ENCODE assay signal across 8 mouse cellular contexts in the genomic region with DNA sequence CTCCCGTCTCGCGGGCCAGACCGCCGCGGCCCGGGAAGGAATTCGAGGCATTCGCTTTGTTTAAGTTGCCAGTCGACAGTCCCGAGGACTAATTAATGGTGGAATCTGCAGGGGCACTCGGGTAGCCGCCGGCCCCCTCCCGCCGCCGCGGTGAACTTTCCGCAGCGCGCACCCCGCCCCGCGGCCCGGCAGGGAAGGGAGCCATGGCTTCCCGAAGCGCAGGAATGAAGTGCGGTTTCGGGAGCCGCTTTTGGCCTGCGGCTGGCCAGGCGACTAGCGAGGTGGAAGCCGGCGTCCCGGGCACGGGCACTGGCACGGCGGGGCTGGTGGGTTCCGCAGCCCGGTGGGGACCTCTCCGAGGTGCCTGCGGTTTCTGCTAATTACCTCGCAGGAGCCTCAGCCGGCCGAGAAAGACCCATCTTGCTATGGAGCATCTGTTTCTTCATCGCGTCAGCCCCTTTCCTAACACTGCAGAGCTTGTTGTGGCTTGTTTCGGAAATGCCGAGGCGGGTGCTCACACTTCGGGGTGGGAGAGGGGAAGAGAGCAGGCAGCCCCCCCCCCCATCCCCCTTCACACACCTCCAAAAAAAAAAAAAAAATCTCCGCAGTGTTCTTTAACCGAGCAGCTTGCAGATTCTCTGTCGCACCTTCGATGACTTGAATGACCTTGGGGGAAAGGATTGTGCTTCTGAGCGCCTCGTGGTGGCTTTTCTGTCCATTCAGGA. TPM values are rescaled to one million over a fixed set of nuclear protein-coding genes. Genes with fewer than 3 reads are reported as not detected.
DNase-seq lines count a peak whose midpoint lies in the region; ATAC-seq and TF ChIP-seq lines count a peak whose summit lies in the region.

No protein-coding gene starts in this region.

- peak in 1 of 2 experiments; percentile 33 for DNase-seq in layer of hippocampus, adult 2 months (ENCODE audit: low spot score in 2 of 2)
- no peak for DNase-seq in layer of hippocampus, adult 9-11 months
- peak; percentile 60 for DNase-seq in cerebellum, adult 8-10 months
- DNase-seq in gastrocnemius, adult 2 months = peak; percentile 67
- peak; percentile 74 for DNase-seq in limb, embryonic 11.5 days (ENCODE audit: low spot score)
- DNase-seq in midbrain, embryonic 11.5 days (ENCODE audit: low spot score, missing footprints) = peak; percentile 97

- ATAC-seq in hindbrain, embryonic 16.5 days = peak; percentile 35
- no peak for ATAC-seq in limb, embryonic 11.5 days (ENCODE audit: insufficient number of reproducible peaks, low FRiP score, low TSS enrichment, low read depth)
- ATAC-seq in midbrain, embryonic 11.5 days (ENCODE audit: low FRiP score) = no peak; the same call in 1 of the 2 replicates
- ATAC-seq in stomach, embryonic 16.5 days (ENCODE audit: insufficient read depth, low FRiP score) = peak; percentile 9; the same call in 1 of the 2 replicates

- H3K4me3 ChIP-seq in layer of hippocampus, adult 2 months = peak overlapping the region; percentile 93
- peak overlapping the region; percentile 90 for H3K4me3 ChIP-seq in gastrocnemius, adult 2 months
- peak overlapping the region; percentile 92 for H3K4me3 ChIP-seq in hindbrain, embryonic 16.5 days (ENCODE audit: low read length)
- H3K4me3 ChIP-seq in limb, embryonic 11.5 days (ENCODE audit: low read depth, low read length) = peak overlapping the region; percentile 91
- H3K4me3 ChIP-seq in midbrain, embryonic 11.5 days (ENCODE audit: low read depth, low read length) = peak overlapping the region; percentile 92
- peak overlapping the region; percentile 61 for H3K4me3 ChIP-seq in stomach, embryonic 16.5 days (replicated peaks; ENCODE audit: low read length)

- no peaks in the 10 kb centered on the region for H3K36me3 ChIP-seq in hindbrain, embryonic 16.5 days (ENCODE audit: control insufficient read depth, insufficient read depth, low read length)
- H3K36me3 ChIP-seq in limb, embryonic 11.5 days (ENCODE audit: control insufficient read depth, insufficient read depth, low read length) = no peaks in the 10 kb centered on the region
- H3K36me3 ChIP-seq in midbrain, embryonic 11.5 days (ENCODE audit: control insufficient read depth, insufficient read depth, low read length) = no peaks in the 10 kb centered on the region
- H3K36me3 ChIP-seq in stomach, embryonic 16.5 days (ENCODE audit: control insufficient read depth, insufficient read depth, low read length) = no peaks in the 10 kb centered on the region

- H3K27me3 ChIP-seq in hindbrain, embryonic 16.5 days (replicated peaks; ENCODE audit: control insufficient read depth, insufficient read depth, low read length) = no peaks in the 10 kb centered on the region
- H3K27me3 ChIP-seq in limb, embryonic 11.5 days (ENCODE audit: control insufficient read depth, insufficient read depth, low read length) = no peaks in the 10 kb centered on the region
- H3K27me3 ChIP-seq in midbrain, embryonic 11.5 days (ENCODE audit: control insufficient read depth, insufficient read depth, low read length) = no peaks in the 10 kb centered on the region
- no peaks in the 10 kb centered on the region for H3K27me3 ChIP-seq in stomach, embryonic 16.5 days (ENCODE audit: control insufficient read depth, insufficient read depth, low read length)

- no peaks in the 10 kb centered on the region for H3K9me3 ChIP-seq in hindbrain, embryonic 16.5 days (ENCODE audit: control insufficient read depth, low read length)
- H3K9me3 ChIP-seq in limb, embryonic 11.5 days (ENCODE audit: control insufficient read depth, low read length) = no peaks in the 10 kb centered on the region
- H3K9me3 ChIP-seq in midbrain, embryonic 11.5 days (ENCODE audit: control insufficient read depth, low read length) = no peaks in the 10 kb centered on the region
- H3K9me3 ChIP-seq in stomach, embryonic 16.5 days (replicated peaks; ENCODE audit: control insufficient read depth, low read length) = no peaks in the 10 kb centered on the region

- WGBS in hindbrain, embryonic 16.5 days = under 1% methylated on average over 49 of the region's 58 CpGs
- WGBS in limb, embryonic 11.5 days = 0% methylated on average over 51 of the region's 58 CpGs
- WGBS in midbrain, embryonic 11.5 days = under 1% methylated on average over 58 of the region's 58 CpGs
- WGBS in stomach, embryonic 16.5 days = under 1% methylated on average over 58 of the region's 58 CpGs

- intact Hi-C loops in gastrocnemius, adult 2 months (cut with DNase I) = loop anchor here (2.0 to 5.0 kb wide), 2 partner anchors 18 to 42 kb away; no protein-coding TSS in a partner anchor

- no peak; the same call in 1 of the 2 replicates for TF ChIP-seq CTCF in layer of hippocampus, adult 2 months (conservative IDR thresholded peaks at IDR 0.05)
- no peak for TF ChIP-seq CTCF in gastrocnemius, adult 2 months (IDR thresholded peaks at IDR 0.05)

- H3K4me1 ChIP-seq in hindbrain, embryonic 16.5 days (ENCODE audit: control insufficient read depth, insufficient read depth, low read depth, low read length) = peaks cover 17% of the 10 kb centered on the region
- H3K4me1 ChIP-seq in limb, embryonic 11.5 days (ENCODE audit: control insufficient read depth, insufficient read depth, low read length) = 0 out of 2 replicates have a peak, but pooled peaks cover 3% of the 10 kb centered on the region
- H3K4me1 ChIP-seq in midbrain, embryonic 11.5 days (ENCODE audit: control insufficient read depth, insufficient read depth, low read length) = peaks cover 11% of the 10 kb centered on the region
- H3K4me1 ChIP-seq in stomach, embryonic 16.5 days (ENCODE audit: control insufficient read depth, insufficient read depth, low read length) = peaks cover 25% of the 10 kb centered on the region

- H3K9ac ChIP-seq in hindbrain, embryonic 16.5 days (ENCODE audit: low read depth, low read length) = peak overlapping the region; percentile 90
- peak overlapping the region; percentile 95 for H3K9ac ChIP-seq in limb, embryonic 11.5 days (ENCODE audit: low read length)
- peak overlapping the region; percentile 94 for H3K9ac ChIP-seq in midbrain, embryonic 11.5 days (ENCODE audit: low read length)
- H3K9ac ChIP-seq in stomach, embryonic 16.5 days (ENCODE audit: low read length) = peak overlapping the region; percentile 85

- peak overlapping the region; percentile 66 for H3K4me2 ChIP-seq in hindbrain, embryonic 16.5 days (ENCODE audit: low read length)
- peak overlapping the region; percentile 63 for H3K4me2 ChIP-seq in limb, embryonic 11.5 days (ENCODE audit: low read depth, severe bottlenecking)
- H3K4me2 ChIP-seq in midbrain, embryonic 11.5 days = peak overlapping the region; percentile 53
- H3K4me2 ChIP-seq in stomach, embryonic 16.5 days (ENCODE audit: low read depth, low read length) = peak overlapping the region; percentile 73

- H3K27ac ChIP-seq in layer of hippocampus, adult 2 months = peak overlapping the region; percentile 97
- peak overlapping the region; percentile 95 for H3K27ac ChIP-seq in gastrocnemius, adult 2 months
- peak overlapping the region; percentile 95 for H3K27ac ChIP-seq in hindbrain, embryonic 16.5 days (ENCODE audit: low read depth, low read length)
- peak overlapping the region; percentile 98 for H3K27ac ChIP-seq in limb, embryonic 11.5 days (replicated peaks; ENCODE audit: low read depth, low read length)
- H3K27ac ChIP-seq in midbrain, embryonic 11.5 days (ENCODE audit: low read depth, low read length) = peak overlapping the region; percentile 91
- H3K27ac ChIP-seq in stomach, embryonic 16.5 days (ENCODE audit: low read length) = peak overlapping the region; percentile 98

RNA-seq across cellular contexts. Expression of a gene that starts 0.9 kb away (rescaled TPM):
- 10 to 100 TPM; 80.6 to 95.8 TPM for total RNA-seq in layer of hippocampus, adult 2 months (2021)
- total RNA-seq in gastrocnemius, adult 2 months (2021) = 10 to 100 TPM; 10.8 to 16.0 TPM
- polyA plus RNA-seq in hindbrain, embryonic 16.5 days (2015; fragmentation: Nextera tagmentation; extraction: Ambion mirVana) = 55.5 and 63.4 TPM in 2 replicates
- 134 and 137 TPM in 2 replicates for polyA plus RNA-seq in limb, embryonic 11.5 days (2014; fragmentation: Nextera tagmentation; extraction: Ambion mirVana)
- polyA plus RNA-seq in midbrain, embryonic 11.5 days (2014; fragmentation: Nextera tagmentation; extraction: Ambion mirVana) = 94.2 and 99.5 TPM in 2 replicates
- polyA plus RNA-seq in stomach, embryonic 16.5 days (2015; fragmentation: Nextera tagmentation; extraction: Ambion mirVana) = 88.7 and 90.1 TPM in 2 replicates

RNA-seq across cellular contexts. Expression of a gene that starts 8.5 kb away (rescaled TPM):
- total RNA-seq in layer of hippocampus, adult 2 months (2021) = 1 to 10 TPM in 1 of 2 experiments, under 1 TPM in 1; 0.66 to 1.1 TPM
- total RNA-seq in gastrocnemius, adult 2 months (2021) = under 1 TPM; 0.13 to 0.17 TPM
- 0.11 and 0.43 TPM in 2 replicates for polyA plus RNA-seq in hindbrain, embryonic 16.5 days (2015; fragmentation: Nextera tagmentation; extraction: Ambion mirVana)
- polyA plus RNA-seq in limb, embryonic 11.5 days (2014; fragmentation: Nextera tagmentation; extraction: Ambion mirVana) = 0.08 and 0.10 TPM in 2 replicates
- polyA plus RNA-seq in midbrain, embryonic 11.5 days (2014; fragmentation: Nextera tagmentation; extraction: Ambion mirVana) = 0.15 and 0.46 TPM in 2 replicates
- polyA plus RNA-seq in stomach, embryonic 16.5 days (2015; fragmentation: Nextera tagmentation; extraction: Ambion mirVana) = 0.19 and 0.21 TPM in 2 replicates

RNA-seq across cellular contexts. Expression of a gene that starts 47.2 kb away (rescaled TPM):
- total RNA-seq in layer of hippocampus, adult 2 months (2021) = under 1 TPM; 0.39 to 0.41 TPM
- not detected for total RNA-seq in gastrocnemius, adult 2 months (2021)
- 3.7 and 4.7 TPM in 2 replicates for polyA plus RNA-seq in hindbrain, embryonic 16.5 days (2015; fragmentation: Nextera tagmentation; extraction: Ambion mirVana)
- 0.15 TPM in 1 of 2 replicates, not detected in the other for polyA plus RNA-seq in limb, embryonic 11.5 days (2014; fragmentation: Nextera tagmentation; extraction: Ambion mirVana)
- polyA plus RNA-seq in midbrain, embryonic 11.5 days (2014; fragmentation: Nextera tagmentation; extraction: Ambion mirVana) = 0.34 and 0.69 TPM in 2 replicates
- polyA plus RNA-seq in stomach, embryonic 16.5 days (2015; fragmentation: Nextera tagmentation; extraction: Ambion mirVana) = 0.27 and 0.34 TPM in 2 replicates

Comparison
In these comparisons a context has a peak if more than half of its experiments do, and no peak if none do; other contexts are left out.
1. ATAC-seq: peak in hindbrain, embryonic 16.5 days (single experiment) and stomach, embryonic 16.5 days (single experiment); none in limb, embryonic 11.5 days (single experiment) and midbrain, embryonic 11.5 days (single experiment).
2. Peak in every context shown above with its lines, with median percentiles within 50 percentile points of each other: H3K27ac ChIP-seq, H3K4me3 ChIP-seq, H3K4me2 ChIP-seq and H3K9ac ChIP-seq.